Mouse (Mus musculus): ENCODE measurements at regions not wholly inside any gene's neighbourhood (a gene's known extent, or its start where the extent isn't known, plus 50 kb on each side); places are given as distances from the start of the nearest gene placed in this dataset.

DNA sequence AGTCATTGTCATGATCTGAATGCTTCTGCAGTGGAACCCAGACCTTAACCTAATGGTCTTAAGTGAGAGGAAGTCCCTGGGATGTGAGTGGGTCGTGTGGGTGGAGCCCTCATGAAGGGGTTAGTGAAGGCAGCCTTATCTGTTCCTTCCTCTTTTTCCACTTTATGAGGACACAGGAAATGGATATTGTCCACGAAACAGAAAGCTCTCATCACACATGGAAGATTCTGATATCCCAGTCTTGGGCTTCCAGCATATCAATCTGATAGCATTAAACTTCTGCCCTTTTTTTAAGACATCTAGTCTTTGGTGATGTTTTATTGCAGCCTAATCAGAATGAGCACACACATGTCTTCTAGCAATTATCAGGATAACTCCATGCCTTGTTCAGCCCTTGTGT lies 164.0 kb downstream of the Mex3b start:
- TF ChIP-seq CTCF (IDR thresholded peaks at IDR 0.05; ENCODE audit: borderline replicate concordance, extremely low read depth, insufficient read depth, insufficient read length) (no peak), POLR2A (IDR thresholded peaks at IDR 0.05; ENCODE audit: borderline replicate concordance, extremely low read depth, insufficient read depth, insufficient read length, poor library complexity, severe bottlenecking) (no peak)

All from brain, embryonic 14.5 days (tissue).